Mouse (Mus musculus) liver, embryonic 14.5 days (tissue): ENCODE data around the gene Zfp607b.

Experiments used
- CTCF ChIP-seq: IDR thresholded peaks from 2 replicates; pipeline ENCODE4 v1.5.1; 2016; ENCODE audit warnings: antibody characterized with exemption, low read depth, control low read depth
- EP300 ChIP-seq: IDR thresholded peaks from 2 replicates; pipeline ENCODE4 v1.6.1; 2016; ENCODE audit warnings: antibody characterized with exemption, low read depth

- TF ChIP-seq CTCF: no peak
- no peak for TF ChIP-seq EP300
Measured at GRCm38 (mm10) chr7:27657824-27658395, 31.2 kb upstream of the Zfp607b start.
